Mouse (Mus musculus) lung, embryonic 15.5 days (tissue): ENCODE measurements around the gene Gmds. TPM values are rescaled to one million over a fixed set of nuclear protein-coding genes. Genes with fewer than 3 reads are reported as not detected.

Experiments used
- ATAC-seq: fragments of 200-750 bp; cut with Nextera tagmentation; 2 replicates; pipeline ENCODE4 v1.8.0; 2017; ENCODE audit warnings: moderate number of reproducible peaks, borderline replicate concordance; ENCODE audit not compliant: low FRiP score, low TSS enrichment; ENCODE audit errors: extremely low read depth
- H3K27ac ChIP-seq: fragments of 300-500 bp; sonication (generic); 2 replicates; pipeline ENCODE4 v1.5.1; 2015; ENCODE audit warnings: moderate library complexity, mild to moderate bottlenecking, inconsistent platforms
- H3K27me3 ChIP-seq: fragments of 300-500 bp; sonication (generic); 2 replicates; pipeline ENCODE4 v1.6.1; 2015; ENCODE audit warnings: inconsistent platforms
- H3K36me3 ChIP-seq: fragments of 300-500 bp; sonication (generic); 2 replicates; pipeline ENCODE4 v1.6.1; 2015; ENCODE audit warnings: inconsistent platforms
- H3K4me1 ChIP-seq: fragments of 300-500 bp; sonication (generic); 2 replicates; pipeline ENCODE4 v1.6.1; 2015; ENCODE audit warnings: inconsistent platforms
- H3K4me2 ChIP-seq: fragments of 300-500 bp; sonication (generic); 2 replicates; pipeline ENCODE4 v1.6.1; 2015; ENCODE audit warnings: inconsistent platforms, mild to moderate bottlenecking, moderate library complexity
- H3K4me3 ChIP-seq: fragments of 300-500 bp; sonication (generic); 2 replicates; pipeline ENCODE4 v1.5.1; 2015; ENCODE audit warnings: mild to moderate bottlenecking, inconsistent platforms
- H3K9ac ChIP-seq: fragments of 300-500 bp; sonication (generic); 2 replicates; pipeline ENCODE4 v1.6.1; 2015; ENCODE audit warnings: inconsistent platforms
- H3K9me3 ChIP-seq: fragments of 300-500 bp; sonication (generic); 2 replicates; pipeline ENCODE4 v1.6.1; 2016; ENCODE audit warnings: inconsistent platforms
- WGBS: fragments of 180-500 bp; shearing (Covaris S2); methylation state at CpG from one replicate; pipeline ENCODE4 v1.1.7; 2015; 5-methylcytosine and 5-hydroxymethylcytosine counted together
- polyA plus RNA-seq: library from polyadenylated mRNA; unstranded; fragments of >200 nt; fragmentation: Nextera tagmentation; extraction: Ambion mirVana; gene quantifications from 2 replicates; pipeline ENCODE4 v1.2.1, GENCODE M21; 2015

Gene Gmds
- 24.5 and 26.0 TPM in 2 replicates for polyA plus RNA-seq

DNA sequence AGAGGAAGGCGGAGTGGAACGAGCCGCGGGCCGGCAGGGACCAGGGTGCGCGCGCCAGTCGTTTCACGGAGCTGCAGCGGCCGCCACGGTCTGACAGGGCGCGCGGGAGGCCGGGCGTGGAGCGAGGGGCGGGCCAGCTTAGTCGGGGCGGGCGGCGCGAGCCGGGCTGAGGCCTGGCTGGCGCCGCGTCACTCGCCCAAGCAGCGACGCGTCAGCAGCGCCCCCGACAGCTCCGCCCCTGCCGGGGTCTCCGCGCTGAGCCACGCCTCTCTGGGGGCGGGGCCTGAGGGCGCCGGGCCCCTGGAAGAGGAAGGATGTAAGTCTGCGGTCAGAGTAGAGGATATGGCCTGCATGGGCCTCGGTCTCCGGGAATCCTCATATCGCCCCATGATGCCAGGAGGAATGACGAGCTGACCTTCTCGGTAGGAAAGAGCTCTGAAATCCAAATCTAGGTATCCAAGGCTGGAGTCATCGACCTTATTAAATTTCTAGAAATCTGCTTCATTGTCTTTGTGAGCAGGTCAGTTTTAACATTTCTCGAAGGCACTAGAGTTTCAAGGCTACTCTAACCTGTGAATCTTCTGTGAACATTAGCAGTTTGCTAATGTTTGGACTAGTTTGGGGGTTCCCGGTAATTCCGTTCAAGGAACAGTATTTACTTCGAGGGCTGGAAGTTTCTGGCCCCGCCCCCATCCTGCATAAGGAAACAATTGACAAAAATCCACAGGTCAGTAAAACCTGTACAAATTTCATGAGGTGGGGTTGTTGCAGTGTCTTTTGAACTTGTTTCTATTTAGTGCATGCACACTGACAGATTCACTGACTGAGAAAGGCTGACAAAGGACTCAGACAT lies at the start of gene Gmds:
Gene Gmds (minus strand): TSS at position 228 of the 853 bp plus-strand sequence.
- H3K9me3 ChIP-seq: no peaks in the 10 kb centered on the region
- H3K27me3 ChIP-seq: no peaks in the 10 kb centered on the region; the same call in 1 of the 2 replicates
- H3K9ac ChIP-seq: peak within 1 kb of the TSS; percentile 65
- H3K4me3 ChIP-seq: peak within 1 kb of the TSS; percentile 84
- H3K27ac ChIP-seq: peak within 1 kb of the TSS; percentile 54; the same call in 1 of the 2 replicates
- H3K36me3 ChIP-seq: no peaks in the 10 kb centered on the region
- WGBS: 3% methylated on average over 53 of the region's 55 CpGs
- peak; percentile 100 for ATAC-seq
- peaks cover 10% of the 10 kb centered on the region; the same call in 1 of the 2 replicates for H3K4me1 ChIP-seq
- H3K4me2 ChIP-seq: peak within 1 kb of the TSS; percentile 97

DNA sequence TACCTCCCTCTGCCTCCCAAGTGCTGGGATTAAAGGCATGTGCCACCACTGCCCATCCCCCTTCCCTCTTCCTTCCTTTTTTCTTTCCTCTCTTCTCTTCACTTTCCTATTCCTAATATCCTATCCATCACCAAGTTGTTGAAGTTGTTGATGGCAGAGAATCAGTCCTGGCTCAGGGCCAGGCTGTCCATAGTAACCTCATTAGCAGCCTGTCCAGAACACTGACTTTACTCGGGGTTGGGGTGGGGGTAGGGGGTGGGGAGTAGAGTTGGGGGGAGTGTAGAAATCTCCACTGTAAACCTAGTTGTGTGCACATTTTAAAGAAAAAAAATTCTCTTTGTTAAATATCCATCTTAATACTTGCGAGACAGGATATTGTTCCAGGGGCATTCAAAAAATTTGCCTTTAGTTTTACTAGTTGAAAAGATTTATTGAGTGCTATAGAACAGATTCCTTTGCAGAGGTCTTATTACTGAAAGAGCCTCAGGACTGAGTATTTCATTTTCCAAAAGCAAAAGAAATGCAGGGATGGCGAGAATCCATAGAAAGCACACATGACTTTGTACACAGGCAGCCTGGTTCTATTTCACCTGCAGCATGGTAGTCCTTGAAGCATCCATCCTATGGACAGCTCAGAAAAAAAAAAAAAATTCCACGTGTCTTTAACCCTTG lies 47.0 kb upstream of the Gmds start:
- peak; percentile 14; the same call in 1 of the 2 replicates for ATAC-seq
- Histone ChIP-seq H3K36me3 (no peaks in the 10 kb centered on the region), H3K9ac (no peak overlapping the region), H3K27me3 (no peaks in the 10 kb centered on the region), H3K4me2 (no peak overlapping the region), H3K4me3 (no peak overlapping the region), H3K9me3 (no peaks in the 10 kb centered on the region), H3K27ac (no peak overlapping the region), H3K4me1 (no peaks in the 10 kb centered on the region)
- WGBS: 38% methylated on average over 4 of the region's 4 CpGs

DNA sequence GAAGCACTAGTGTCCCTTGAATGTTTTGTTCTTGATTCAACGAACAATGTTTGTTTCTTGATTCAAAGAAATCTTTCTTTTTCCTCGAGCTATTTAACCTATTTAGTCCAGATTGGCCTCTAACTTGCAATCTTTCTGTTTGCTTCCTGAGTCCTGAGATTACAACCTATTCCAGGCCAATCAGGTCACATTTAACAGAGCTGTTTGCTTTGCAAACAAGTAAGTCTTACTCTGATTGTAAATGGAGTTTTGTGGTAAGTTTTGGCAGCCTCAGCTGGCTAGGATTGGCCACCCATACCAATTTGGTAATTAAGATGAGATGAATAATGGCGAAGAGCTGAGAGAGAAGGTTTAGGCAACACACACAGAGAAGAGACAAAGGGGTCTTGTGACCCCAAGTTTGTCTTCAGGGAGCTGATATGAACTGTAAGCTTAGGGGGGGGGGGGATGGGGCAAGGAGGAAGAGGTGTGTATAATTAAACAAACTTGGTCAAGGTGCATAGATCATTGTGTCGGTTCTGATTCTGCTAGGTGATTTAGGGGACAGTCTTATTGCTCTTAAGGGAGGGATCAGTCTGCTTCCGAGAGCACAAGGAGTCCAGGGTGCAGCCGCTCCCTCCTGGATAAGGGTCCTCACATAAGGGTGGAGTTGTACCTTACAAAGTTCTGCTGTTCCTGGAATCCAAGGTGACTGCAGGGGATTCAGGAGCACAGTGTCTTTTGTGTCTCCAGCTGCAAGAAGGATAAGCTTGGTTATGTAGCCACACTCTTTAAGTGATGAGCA lies 43.9 kb upstream of the Gmds start:
- no peak overlapping the region for H3K4me3 ChIP-seq
- no peak overlapping the region for H3K9ac ChIP-seq
- no peaks in the 10 kb centered on the region for H3K27me3 ChIP-seq
- H3K4me2 ChIP-seq: no peak overlapping the region
- no peaks in the 10 kb centered on the region for H3K36me3 ChIP-seq
- H3K9me3 ChIP-seq: no peaks in the 10 kb centered on the region
- H3K4me1 ChIP-seq: no peaks in the 10 kb centered on the region
- H3K27ac ChIP-seq: no peak overlapping the region
- ATAC-seq: no peak
- WGBS: 46% methylated on average over 6 of the region's 6 CpGs

DNA sequence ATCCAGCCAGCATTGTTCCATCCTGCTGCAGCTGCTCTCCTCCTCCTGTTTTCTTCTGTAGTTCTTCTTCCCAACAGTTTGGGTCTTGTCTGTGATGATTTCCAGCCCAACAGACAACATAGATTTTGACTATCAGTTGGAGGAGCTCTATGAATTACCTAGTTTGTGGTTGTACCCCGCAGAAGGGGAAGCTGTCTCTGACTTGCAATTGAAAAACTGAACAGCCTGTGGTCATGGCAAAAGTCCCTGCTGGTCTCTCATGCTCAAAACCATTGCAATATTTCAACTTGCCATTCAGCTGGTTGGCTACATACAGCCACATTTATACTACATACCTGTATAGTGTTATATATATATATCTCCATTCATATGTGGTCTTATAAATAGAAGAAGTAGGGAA lies 40.1 kb upstream of the Gmds start:
- Histone ChIP-seq H3K27me3 (no peaks in the 10 kb centered on the region), H3K27ac (no peak overlapping the region), H3K36me3 (no peaks in the 10 kb centered on the region), H3K4me3 (no peak overlapping the region), H3K4me1 (no peaks in the 10 kb centered on the region), H3K9me3 (no peaks in the 10 kb centered on the region), H3K9ac (no peak overlapping the region), H3K4me2 (no peak overlapping the region)
- 83% methylated on average over 1 of the region's 1 CpGs for WGBS
- ATAC-seq: no peak

DNA sequence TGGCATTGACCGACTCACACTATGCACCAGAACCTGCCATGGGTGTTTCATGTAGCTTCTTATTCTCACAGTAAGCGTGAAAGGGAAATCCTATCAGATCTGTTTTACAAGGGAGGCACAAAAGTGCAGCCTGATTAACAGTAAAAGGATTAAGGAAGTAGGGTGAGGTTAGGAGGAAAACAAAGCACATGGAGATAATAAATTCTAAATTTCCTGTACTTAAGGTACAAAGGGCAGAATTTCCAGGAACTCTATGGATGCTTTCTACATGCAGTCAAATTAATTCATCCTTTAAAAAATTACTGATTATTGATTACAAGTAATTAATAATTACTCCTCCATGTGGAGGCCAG lies 34.0 kb upstream of the Gmds start:
- no peak overlapping the region for H3K9ac ChIP-seq
- H3K27ac ChIP-seq: no peak overlapping the region
- 85% methylated on average over 2 of the region's 2 CpGs for WGBS
- H3K4me3 ChIP-seq: no peak overlapping the region
- H3K27me3 ChIP-seq: no peaks in the 10 kb centered on the region
- no peaks in the 10 kb centered on the region for H3K36me3 ChIP-seq
- H3K4me1 ChIP-seq: no peaks in the 10 kb centered on the region
- ATAC-seq: no peak
- H3K9me3 ChIP-seq: no peaks in the 10 kb centered on the region
- H3K4me2 ChIP-seq: no peak overlapping the region

DNA sequence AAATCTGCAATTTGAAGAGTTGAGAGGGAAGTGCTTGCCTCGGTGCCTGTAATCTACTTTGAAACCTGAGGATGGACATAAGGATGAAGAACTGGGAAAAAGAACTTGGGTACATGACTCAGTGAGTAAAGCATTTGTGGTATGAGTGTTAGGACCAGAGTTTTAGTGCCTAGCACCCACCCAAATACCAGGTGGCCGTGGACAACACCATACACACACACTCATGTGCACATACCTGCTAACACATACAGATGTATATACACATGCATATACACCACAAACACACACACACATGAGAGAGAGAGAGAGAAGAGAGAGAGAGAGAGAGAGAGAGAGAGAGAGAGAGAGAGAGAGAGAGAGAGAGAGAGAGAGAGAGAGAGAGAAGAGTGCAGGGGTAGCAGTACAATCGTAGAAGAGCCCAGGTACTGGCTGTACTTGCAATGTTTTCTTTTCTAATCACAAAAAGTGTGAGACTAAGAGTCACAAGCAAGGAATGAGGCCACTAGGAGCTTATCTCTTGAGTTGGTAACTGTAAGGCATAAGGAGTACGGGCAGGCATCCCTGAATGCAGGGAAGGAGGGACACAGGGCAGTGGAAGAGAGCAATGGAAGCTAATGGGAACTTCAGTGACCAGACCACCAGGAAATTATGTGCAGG lies 33.5 kb upstream of the Gmds start:
- H3K27ac ChIP-seq: no peak overlapping the region
- H3K4me3 ChIP-seq: no peak overlapping the region
- H3K4me1 ChIP-seq: no peaks in the 10 kb centered on the region
- no peak overlapping the region for H3K4me2 ChIP-seq
- 64% methylated on average over 4 of the region's 4 CpGs for WGBS
- no peaks in the 10 kb centered on the region for H3K9me3 ChIP-seq
- H3K27me3 ChIP-seq: no peaks in the 10 kb centered on the region
- H3K36me3 ChIP-seq: no peaks in the 10 kb centered on the region
- no peak overlapping the region for H3K9ac ChIP-seq
- no peak for ATAC-seq

DNA sequence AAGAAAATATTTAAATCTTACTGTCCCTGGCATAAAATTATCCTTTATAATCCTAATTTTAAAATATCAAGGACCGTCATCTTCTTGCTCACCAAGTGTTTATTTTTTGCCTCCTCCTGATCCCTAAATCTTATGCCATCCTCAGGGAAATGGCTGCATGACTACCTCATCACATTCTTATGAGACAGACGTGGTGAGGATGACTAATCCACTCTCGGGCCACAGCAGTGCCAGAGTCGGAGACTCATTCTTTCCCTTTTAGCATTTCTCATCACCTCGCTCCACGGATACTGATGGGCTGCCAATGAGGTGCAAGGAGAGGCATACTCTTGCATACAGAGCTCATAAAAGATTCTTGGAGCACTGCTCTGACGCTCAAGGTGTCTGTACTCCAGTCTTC lies 32.2 kb upstream of the Gmds start:
- Histone ChIP-seq H3K27me3 (no peaks in the 10 kb centered on the region), H3K4me1 (no peaks in the 10 kb centered on the region), H3K36me3 (no peaks in the 10 kb centered on the region), H3K4me3 (no peak overlapping the region), H3K9me3 (no peaks in the 10 kb centered on the region), H3K27ac (no peak overlapping the region), H3K9ac (no peak overlapping the region), H3K4me2 (no peak overlapping the region)
- WGBS: 65% methylated on average over 7 of the region's 7 CpGs
- no peak for ATAC-seq

DNA sequence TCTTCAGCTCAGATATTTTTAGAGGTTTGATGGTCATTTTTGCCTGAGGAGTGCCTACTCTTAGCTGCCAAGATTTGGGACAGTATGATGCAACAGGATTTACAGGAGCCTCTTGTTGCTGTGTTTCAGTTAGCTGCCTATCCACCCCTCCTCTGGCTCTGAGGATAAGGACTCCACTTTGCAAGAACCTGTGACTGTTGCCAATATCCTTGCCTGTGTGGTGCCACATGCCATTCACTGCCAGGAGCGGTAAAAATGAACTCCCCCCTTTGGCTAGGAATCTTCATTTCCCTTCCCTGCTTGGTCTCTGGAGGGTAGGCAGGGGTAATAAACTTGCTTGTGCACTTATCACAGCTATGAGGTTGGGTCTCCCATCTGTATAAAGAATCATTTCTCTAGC lies 31.6 kb upstream of the Gmds start:
- Histone ChIP-seq H3K27me3 (no peaks in the 10 kb centered on the region), H3K4me3 (no peak overlapping the region), H3K4me2 (no peak overlapping the region), H3K4me1 (no peaks in the 10 kb centered on the region), H3K36me3 (no peaks in the 10 kb centered on the region), H3K9me3 (no peaks in the 10 kb centered on the region), H3K27ac (no peak overlapping the region), H3K9ac (no peak overlapping the region)
- 81% methylated on average over 1 of the region's 1 CpGs for WGBS
- ATAC-seq: no peak

DNA sequence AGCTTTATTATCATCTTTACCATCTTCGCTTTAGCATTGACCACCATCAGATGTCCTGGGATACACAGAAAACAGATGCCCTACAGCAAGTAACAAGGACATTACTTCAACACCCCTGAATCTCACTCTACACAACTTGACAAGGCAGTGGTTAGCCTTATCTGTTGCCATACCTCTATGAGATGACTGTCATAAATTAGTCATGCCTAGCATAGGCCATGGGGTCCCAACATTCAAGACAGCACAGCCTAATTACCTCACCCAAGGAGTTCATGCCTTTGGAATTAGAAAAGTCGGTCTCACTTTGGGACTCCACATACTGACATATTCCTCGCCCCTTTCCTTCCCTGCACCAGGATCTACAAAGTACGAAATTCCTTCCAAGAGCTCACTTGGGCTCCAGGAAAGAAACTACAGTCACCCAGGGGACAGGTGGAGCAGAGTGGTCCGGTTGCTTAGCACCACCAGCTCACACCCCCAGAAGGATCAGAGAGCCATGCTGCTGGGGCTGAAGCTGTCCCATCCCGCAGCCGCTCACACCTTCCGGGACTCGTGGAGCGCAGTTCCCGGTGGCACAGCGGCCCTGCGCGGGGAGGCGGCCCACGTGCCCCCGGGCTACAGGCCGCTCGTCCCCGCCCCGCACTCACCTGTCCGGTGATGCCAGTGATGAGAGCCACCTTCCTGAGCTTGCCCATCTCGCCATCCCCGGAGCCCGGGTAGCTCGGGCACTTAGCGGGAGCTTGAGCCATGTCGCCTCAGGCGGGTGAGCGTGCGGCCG lies 616 bp downstream of the Gmds start:
- 4% methylated on average over 32 of the region's 32 CpGs for WGBS
- no peaks in the 10 kb centered on the region for H3K36me3 ChIP-seq
- H3K4me2 ChIP-seq: peak overlapping the region; percentile 97
- no peak; the same call in none of the 2 replicates for ATAC-seq
- 0 out of 2 replicates have a peak overlapping the region, but pooled peaks have one; percentile 39 for H3K27ac ChIP-seq
- no peaks in the 10 kb centered on the region; the same call in 1 of the 2 replicates for H3K27me3 ChIP-seq
- H3K4me3 ChIP-seq: peak overlapping the region; percentile 84
- H3K9me3 ChIP-seq: no peaks in the 10 kb centered on the region
- H3K4me1 ChIP-seq: peaks cover 10% of the 10 kb centered on the region; the same call in 1 of the 2 replicates
- peak overlapping the region; percentile 65 for H3K9ac ChIP-seq

DNA sequence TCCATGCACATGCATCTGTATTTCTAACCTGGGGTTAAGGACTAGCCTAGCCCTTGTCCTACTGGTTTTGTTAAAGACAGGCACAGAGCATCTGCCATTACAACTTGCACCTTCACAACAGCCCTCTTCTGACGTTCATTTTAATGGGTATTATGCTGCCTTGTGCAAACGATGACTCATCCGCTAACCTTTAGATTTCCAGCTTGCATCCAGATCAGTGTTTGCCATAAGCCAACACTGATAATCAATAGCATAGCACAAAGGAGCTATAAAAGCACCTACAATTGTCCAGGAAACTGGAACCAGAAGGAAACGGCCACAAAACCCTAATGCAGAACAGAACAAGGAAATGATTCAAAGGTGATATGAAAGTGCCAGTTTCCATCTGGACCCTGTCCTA lies 20.2 kb downstream of the Gmds start:
- WGBS: 66% methylated on average over 4 of the region's 4 CpGs

DNA sequence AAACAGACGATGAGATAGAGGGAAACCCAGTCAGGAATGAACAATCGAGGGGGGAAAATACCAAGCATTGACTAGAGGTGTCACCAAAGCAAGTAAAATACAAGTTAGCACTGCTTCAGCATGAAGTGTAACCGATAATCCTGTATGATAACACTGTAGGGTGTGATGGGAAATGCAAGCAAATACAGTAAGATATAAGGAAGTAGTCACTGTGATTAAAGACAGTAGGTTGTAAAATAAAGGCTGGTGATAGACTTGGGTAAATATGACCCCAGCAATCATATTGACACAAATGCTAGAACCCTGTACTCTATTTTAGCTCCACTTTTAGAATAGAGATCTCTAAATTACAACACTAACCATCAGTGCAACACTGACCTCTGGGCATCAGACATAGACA lies 21.2 kb downstream of the Gmds start:
- H3K27me3 ChIP-seq: no peaks in the 10 kb centered on the region
- no peak for ATAC-seq
- H3K9ac ChIP-seq: no peak overlapping the region
- H3K36me3 ChIP-seq: no peaks in the 10 kb centered on the region
- H3K9me3 ChIP-seq: no peaks in the 10 kb centered on the region
- H3K4me2 ChIP-seq: no peak overlapping the region
- H3K4me3 ChIP-seq: no peak overlapping the region
- H3K4me1 ChIP-seq: no peaks in the 10 kb centered on the region
- 74% methylated on average over 3 of the region's 3 CpGs for WGBS
- no peak overlapping the region for H3K27ac ChIP-seq

More for the DNA sequence above, 20.2 kb downstream of the Gmds start:
- no peaks in the 10 kb centered on the region for H3K9me3 ChIP-seq
- H3K4me2 ChIP-seq: no peak overlapping the region
- no peaks in the 10 kb centered on the region for H3K36me3 ChIP-seq
- no peak overlapping the region for H3K9ac ChIP-seq
- no peak overlapping the region for H3K27ac ChIP-seq
- H3K27me3 ChIP-seq: no peaks in the 10 kb centered on the region
- no peaks in the 10 kb centered on the region for H3K4me1 ChIP-seq
- no peak overlapping the region for H3K4me3 ChIP-seq
- ATAC-seq: no peak
